Mouse (Mus musculus): ENCODE data around the gene Frmd4b. TPM values are rescaled to one million over a fixed set of nuclear protein-coding genes. Genes with fewer than 3 reads are reported as not detected.

Gene Frmd4b
- polyA plus RNA-seq, 1 experiment from 2014 or later: 16.9 TPM

DNA sequence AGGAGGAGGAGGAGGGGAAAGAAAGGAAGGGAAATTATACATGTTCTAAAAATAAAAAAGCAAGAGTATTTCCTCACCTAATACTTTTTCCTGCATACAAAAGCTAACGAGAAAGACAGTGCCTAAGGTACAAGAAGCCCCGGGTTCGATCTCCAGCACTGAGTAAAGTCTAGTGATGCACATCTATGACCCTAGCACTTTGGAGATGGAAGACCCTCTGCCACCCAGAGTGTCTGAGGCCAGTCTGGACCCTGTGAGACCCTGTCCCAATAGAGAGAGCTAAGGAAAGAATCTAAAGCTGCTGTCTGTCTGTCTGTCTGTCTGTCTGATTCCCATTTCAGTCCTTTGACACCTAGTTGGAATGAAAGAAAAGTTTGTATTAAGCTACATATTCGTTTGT lies 40.0 kb downstream of the Frmd4b start:
- no peaks in the 10 kb centered on the region for H3K9me3 ChIP-seq
- H3K27me3 ChIP-seq (replicated peaks; ENCODE audit: low read depth, poor library complexity, severe bottlenecking): no peaks in the 10 kb centered on the region
- no peak for DNase-seq (ENCODE audit: low spot score)
- 76% methylated on average over 4 of the region's 4 CpGs for WGBS
- peak overlapping the region; percentile 74; the same call in 1 of the 2 replicates for H3K27ac ChIP-seq (replicated peaks)
- H3K36me3 ChIP-seq (replicated peaks): no peaks in the 10 kb centered on the region
- H3K4me3 ChIP-seq: no peak overlapping the region
- peaks cover 27% of the 10 kb centered on the region for H3K4me1 ChIP-seq

DNA sequence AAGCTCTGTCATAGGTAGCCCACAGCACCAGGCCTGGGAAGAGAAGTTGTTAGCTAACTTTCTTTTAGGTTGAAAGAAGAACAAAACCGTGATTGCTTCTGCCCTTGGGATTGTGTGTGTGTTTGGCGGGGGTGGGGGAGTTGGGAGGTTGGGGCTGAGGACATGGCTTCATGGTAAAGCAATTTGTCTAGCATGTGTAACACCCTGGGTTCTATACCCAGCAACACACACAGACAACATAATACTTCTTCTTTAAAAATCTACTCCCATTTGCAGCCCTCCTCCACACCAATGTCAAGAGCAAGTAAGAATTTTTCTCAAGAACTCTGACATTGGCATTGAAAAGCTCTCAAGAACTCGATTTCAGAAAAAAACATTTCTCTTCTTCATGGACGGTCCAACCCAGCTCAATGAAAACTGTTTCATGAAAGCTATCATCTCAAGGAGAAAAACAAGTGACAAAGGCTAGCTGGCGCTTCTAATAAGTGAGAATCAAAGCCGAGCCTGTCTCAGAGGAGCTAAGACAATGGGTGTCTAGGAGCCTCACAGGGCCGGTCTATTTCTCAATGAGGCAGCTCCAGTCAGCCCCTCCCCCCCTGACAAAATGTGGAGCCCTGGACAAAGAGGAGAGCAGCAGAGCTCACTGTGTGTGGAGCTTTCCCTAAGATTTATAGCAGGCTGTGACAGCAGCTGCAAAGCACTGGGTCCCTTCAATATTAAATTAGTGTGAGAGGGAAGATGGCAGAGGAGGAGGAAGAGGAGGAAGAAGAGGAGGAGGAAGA lies 40.6 kb downstream of the Frmd4b start:
- WGBS: 44% methylated on average over 7 of the region's 7 CpGs
- DNase-seq (ENCODE audit: low spot score): peak; percentile 62
- Histone ChIP-seq H3K4me3 (no peak overlapping the region), H3K27me3 (replicated peaks; ENCODE audit: low read depth, poor library complexity, severe bottlenecking) (no peaks in the 10 kb centered on the region), H3K4me1 (peaks cover 27% of the 10 kb centered on the region), H3K36me3 (replicated peaks) (no peaks in the 10 kb centered on the region), H3K9me3 (no peaks in the 10 kb centered on the region), H3K27ac (replicated peaks) (peak overlapping the region; percentile 74)

GRCm38 (mm10) chr6:97576096-97576495 lies 41.2 kb downstream of the Frmd4b start:
- 82% methylated on average over 7 of the region's 7 CpGs for WGBS
- DNase-seq (ENCODE audit: low spot score): no peak
- H3K27ac ChIP-seq (replicated peaks): peak overlapping the region; percentile 74
- no peak overlapping the region for H3K4me3 ChIP-seq
- no peaks in the 10 kb centered on the region for H3K27me3 ChIP-seq (replicated peaks; ENCODE audit: low read depth, poor library complexity, severe bottlenecking)
- no peaks in the 10 kb centered on the region for H3K9me3 ChIP-seq
- H3K36me3 ChIP-seq (replicated peaks): no peaks in the 10 kb centered on the region
- H3K4me1 ChIP-seq: peaks cover 27% of the 10 kb centered on the region

GRCm38 (mm10) chr6:97574973-97575372 lies 42.4 kb downstream of the Frmd4b start:
- H3K36me3 ChIP-seq (replicated peaks): no peaks in the 10 kb centered on the region
- no peak overlapping the region for H3K4me3 ChIP-seq
- WGBS: 91% methylated on average over 5 of the region's 5 CpGs
- no peak overlapping the region for H3K27ac ChIP-seq (replicated peaks)
- H3K4me1 ChIP-seq: peaks cover 27% of the 10 kb centered on the region
- no peaks in the 10 kb centered on the region for H3K9me3 ChIP-seq
- no peak for DNase-seq (ENCODE audit: low spot score)
- H3K27me3 ChIP-seq (replicated peaks; ENCODE audit: low read depth, poor library complexity, severe bottlenecking): no peaks in the 10 kb centered on the region

- no peak overlapping the region for H3K4me3 ChIP-seq
- no peak overlapping the region for H3K27ac ChIP-seq (replicated peaks)
- H3K9me3 ChIP-seq: no peaks in the 10 kb centered on the region
- WGBS: 89% methylated on average over 5 of the region's 5 CpGs
- H3K4me1 ChIP-seq: peaks cover 18% of the 10 kb centered on the region
- DNase-seq (ENCODE audit: low spot score): no peak
- no peaks in the 10 kb centered on the region for H3K36me3 ChIP-seq (replicated peaks)
- no peaks in the 10 kb centered on the region for H3K27me3 ChIP-seq (replicated peaks; ENCODE audit: low read depth, poor library complexity, severe bottlenecking)
These were observed 45.1 kb downstream of the Frmd4b start for GRCm38 (mm10) chr6:97572226-97572625.

DNA sequence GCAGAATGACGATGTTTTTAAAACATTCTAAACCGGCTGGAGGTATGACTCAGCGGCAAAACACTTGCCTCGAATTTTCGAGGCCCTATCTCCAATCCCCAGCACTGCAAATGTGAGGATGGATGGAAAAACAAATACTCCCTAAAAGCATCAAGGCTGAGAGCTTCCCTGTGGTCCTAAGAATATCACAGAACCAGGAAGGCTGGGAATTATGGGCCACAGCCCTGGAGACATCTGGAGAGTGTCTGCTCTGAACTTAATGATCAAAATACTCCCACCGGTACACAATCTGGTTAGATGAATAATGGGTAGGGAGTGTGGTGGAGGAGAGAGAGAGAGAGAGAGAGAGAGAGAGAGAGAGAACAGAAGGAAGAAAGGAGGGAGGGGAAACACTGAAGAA lies 48.8 kb downstream of the Frmd4b start:
- no peaks in the 10 kb centered on the region for H3K9me3 ChIP-seq
- no peak overlapping the region for H3K4me3 ChIP-seq
- H3K27me3 ChIP-seq (replicated peaks; ENCODE audit: low read depth, poor library complexity, severe bottlenecking): no peaks in the 10 kb centered on the region
- no peak overlapping the region for H3K27ac ChIP-seq (replicated peaks)
- H3K36me3 ChIP-seq (replicated peaks): no peaks in the 10 kb centered on the region
- 0 out of 2 replicates have a peak, but pooled peaks cover 6% of the 10 kb centered on the region for H3K4me1 ChIP-seq
- no peak for DNase-seq (ENCODE audit: low spot score)
- 77% methylated on average over 6 of the region's 6 CpGs for WGBS

- 0 out of 2 replicates have a peak, but pooled peaks cover 6% of the 10 kb centered on the region for H3K4me1 ChIP-seq
- H3K27me3 ChIP-seq (replicated peaks; ENCODE audit: low read depth, poor library complexity, severe bottlenecking): no peaks in the 10 kb centered on the region
- H3K36me3 ChIP-seq (replicated peaks): no peaks in the 10 kb centered on the region
- WGBS: 71% methylated on average over 4 of the region's 4 CpGs
- no peak overlapping the region for H3K4me3 ChIP-seq
- no peaks in the 10 kb centered on the region for H3K9me3 ChIP-seq
- no peak overlapping the region for H3K27ac ChIP-seq (replicated peaks)
- DNase-seq (ENCODE audit: low spot score): no peak
These were observed 50.6 kb downstream of the Frmd4b start for GRCm38 (mm10) chr6:97566746-97567145.

DNA sequence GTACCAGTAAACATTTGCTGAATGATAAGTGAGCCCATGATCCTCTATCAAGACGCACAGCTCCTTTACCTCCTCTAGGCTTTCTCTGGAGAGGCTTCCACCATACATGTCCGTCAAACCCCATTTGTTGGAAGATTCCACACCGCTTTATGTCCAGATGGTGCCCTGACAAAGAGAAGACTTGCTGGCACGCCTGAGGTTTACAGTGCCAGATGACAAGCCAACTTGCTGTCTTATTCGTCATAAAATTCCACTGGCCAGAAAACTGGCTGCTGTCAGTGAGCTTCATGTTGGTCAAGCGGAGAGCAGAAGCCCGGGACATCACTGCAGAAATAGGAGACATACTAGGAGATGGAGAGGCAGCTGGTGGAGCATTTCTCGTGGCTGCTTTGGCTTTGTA lies 60.2 kb downstream of the Frmd4b start:
- Histone ChIP-seq H3K36me3 (replicated peaks) (no peaks in the 10 kb centered on the region), H3K27me3 (replicated peaks; ENCODE audit: low read depth, poor library complexity, severe bottlenecking) (no peaks in the 10 kb centered on the region)
- no peak for DNase-seq (ENCODE audit: low spot score)

DNA sequence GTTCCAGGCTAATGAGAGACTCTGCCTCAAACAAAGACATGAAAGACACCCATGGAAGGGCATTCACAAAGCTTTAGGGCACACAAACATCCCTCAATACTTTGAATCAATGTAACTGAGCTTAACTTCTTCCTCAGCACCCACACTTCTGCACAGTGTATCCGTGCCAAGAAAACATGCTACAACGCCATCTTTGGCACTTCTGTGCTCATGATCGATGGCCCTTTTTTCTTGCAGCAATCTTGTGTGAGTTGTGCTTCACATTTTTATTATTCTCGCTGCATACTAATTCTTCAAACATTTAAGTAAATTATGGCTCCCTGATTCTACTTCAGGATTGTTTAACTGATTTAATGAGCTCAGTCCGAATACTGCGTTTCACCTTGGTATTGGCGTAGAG lies 61.7 kb downstream of the Frmd4b start:
- DNase-seq (ENCODE audit: low spot score): no peak
- Histone ChIP-seq H3K27ac (replicated peaks) (no peak overlapping the region), H3K4me3 (no peak overlapping the region), H3K36me3 (replicated peaks) (no peaks in the 10 kb centered on the region), H3K27me3 (replicated peaks; ENCODE audit: low read depth, poor library complexity, severe bottlenecking) (no peaks in the 10 kb centered on the region), H3K4me1 (peaks cover 10% of the 10 kb centered on the region), H3K9me3 (no peaks in the 10 kb centered on the region)
- 94% methylated on average over 7 of the region's 7 CpGs for WGBS

More for the DNA sequence above, 60.2 kb downstream of the Frmd4b start:
- H3K4me3 ChIP-seq: no peak overlapping the region
- H3K9me3 ChIP-seq: no peaks in the 10 kb centered on the region
- peaks cover 7% of the 10 kb centered on the region for H3K4me1 ChIP-seq
- no peak overlapping the region for H3K27ac ChIP-seq (replicated peaks)
- WGBS: 87% methylated on average over 8 of the region's 8 CpGs

DNA sequence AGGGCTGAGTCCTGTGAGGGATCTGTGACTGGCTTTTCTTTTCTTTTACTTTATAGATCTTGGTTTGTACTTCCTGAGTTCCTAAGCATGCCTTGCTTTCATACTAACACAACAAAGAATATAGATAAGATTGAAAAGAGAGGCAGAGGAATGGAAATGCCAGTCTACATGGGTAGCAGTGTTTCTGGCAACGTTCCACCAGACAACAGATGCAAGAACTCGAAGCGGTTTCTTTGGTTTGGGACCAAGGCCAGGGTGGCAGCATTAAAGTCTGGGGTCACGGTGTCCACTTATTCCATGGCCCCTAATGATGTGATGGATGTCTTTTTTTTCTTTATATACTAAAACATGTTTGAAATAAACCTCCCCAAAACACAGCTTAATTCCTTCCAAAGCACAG lies 63.9 kb downstream of the Frmd4b start:
- H3K4me3 ChIP-seq: no peak overlapping the region
- no peaks in the 10 kb centered on the region for H3K36me3 ChIP-seq (replicated peaks)
- H3K9me3 ChIP-seq: no peaks in the 10 kb centered on the region
- no peak overlapping the region for H3K27ac ChIP-seq (replicated peaks)
- H3K4me1 ChIP-seq: 0 out of 2 replicates have a peak, but pooled peaks cover 5% of the 10 kb centered on the region
- WGBS: 91% methylated on average over 4 of the region's 4 CpGs
- H3K27me3 ChIP-seq (replicated peaks; ENCODE audit: low read depth, poor library complexity, severe bottlenecking): no peaks in the 10 kb centered on the region
- no peak for DNase-seq (ENCODE audit: low spot score)

GRCm38 (mm10) chr6:97552573-97552972 lies 64.8 kb downstream of the Frmd4b start:
- H3K27ac ChIP-seq (replicated peaks): no peak overlapping the region
- no peaks in the 10 kb centered on the region for H3K36me3 ChIP-seq (replicated peaks)
- WGBS: 87% methylated on average over 3 of the region's 3 CpGs
- no peak for DNase-seq (ENCODE audit: low spot score)
- no peaks in the 10 kb centered on the region for H3K9me3 ChIP-seq
- H3K4me3 ChIP-seq: no peak overlapping the region
- H3K4me1 ChIP-seq: 0 out of 2 replicates have a peak, but pooled peaks cover 5% of the 10 kb centered on the region
- H3K27me3 ChIP-seq (replicated peaks; ENCODE audit: low read depth, poor library complexity, severe bottlenecking): no peaks in the 10 kb centered on the region

DNA sequence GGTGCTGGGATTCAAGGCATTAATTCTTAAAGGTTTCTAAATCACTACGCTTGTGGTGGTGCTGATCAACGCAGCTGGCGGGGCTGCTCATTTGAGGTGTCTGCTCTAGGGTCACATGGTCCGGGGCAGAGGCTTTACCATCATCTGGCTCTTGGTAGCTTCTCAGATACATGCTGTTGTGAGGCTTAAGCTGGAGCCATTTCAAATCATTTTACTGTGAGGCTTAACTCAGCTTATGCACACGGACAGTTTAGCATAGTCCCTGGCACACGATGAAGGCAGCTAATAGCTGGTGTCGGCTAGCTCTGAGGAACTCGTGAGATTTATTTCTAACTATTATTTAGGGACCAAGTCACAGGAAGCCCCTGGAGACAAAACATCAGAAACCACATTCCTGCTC lies 65.5 kb downstream of the Frmd4b start:
- WGBS: 82% methylated on average over 8 of the region's 8 CpGs

DNA sequence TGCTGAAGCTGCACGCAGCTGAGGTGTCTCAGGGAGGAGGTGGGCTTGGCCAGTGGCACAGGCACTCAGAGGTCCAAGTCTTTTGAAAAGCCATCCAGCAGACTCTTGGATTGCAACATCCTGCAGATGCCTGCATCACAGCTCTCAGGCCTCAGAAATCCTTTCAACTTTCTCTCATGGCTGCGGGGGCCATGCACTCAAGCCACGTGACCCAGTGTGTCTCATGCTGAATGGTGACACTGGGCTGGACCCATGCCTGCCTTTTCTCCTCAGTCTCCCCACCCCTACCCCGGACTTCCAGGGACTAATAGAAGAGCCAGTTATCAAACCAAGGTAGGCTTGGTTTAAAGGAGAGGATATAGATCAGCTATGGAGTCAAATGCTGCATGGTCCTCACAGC lies 66.2 kb downstream of the Frmd4b start:
- 90% methylated on average over 4 of the region's 4 CpGs for WGBS

More for the DNA sequence above, 65.5 kb downstream of the Frmd4b start:
- peaks cover 6% of the 10 kb centered on the region; the same call in 1 of the 2 replicates for H3K9me3 ChIP-seq
- H3K4me3 ChIP-seq: no peak overlapping the region
- no peak overlapping the region for H3K27ac ChIP-seq (replicated peaks)
- 0 out of 2 replicates have a peak, but pooled peaks cover 5% of the 10 kb centered on the region for H3K4me1 ChIP-seq
- peaks cover 5% of the 10 kb centered on the region for H3K36me3 ChIP-seq (replicated peaks)
- H3K27me3 ChIP-seq (replicated peaks; ENCODE audit: low read depth, poor library complexity, severe bottlenecking): no peaks in the 10 kb centered on the region
- DNase-seq (ENCODE audit: low spot score): no peak

More for the DNA sequence above, 66.2 kb downstream of the Frmd4b start:
- DNase-seq (ENCODE audit: low spot score): no peak
- Histone ChIP-seq H3K27me3 (replicated peaks; ENCODE audit: low read depth, poor library complexity, severe bottlenecking) (no peaks in the 10 kb centered on the region), H3K4me1 (0 out of 2 replicates have a peak, but pooled peaks cover 5% of the 10 kb centered on the region), H3K4me3 (no peak overlapping the region), H3K27ac (replicated peaks) (no peak overlapping the region), H3K9me3 (peaks cover 7% of the 10 kb centered on the region; the same call in 1 of the 2 replicates), H3K36me3 (replicated peaks) (peaks cover 6% of the 10 kb centered on the region)

All from embryonic facial prominence, embryonic 10.5 days (tissue).